Mouse (Mus musculus) macrophage (primary cell): ENCODE measurements around the gene Mydgf. TPM values are rescaled to one million over a fixed set of nuclear protein-coding genes. Genes with fewer than 3 reads are reported as not detected.
A peak's percentile ranks its signal among the peaks of the same experiment; 100 is the strongest.

Experiments
- H3K27ac ChIP-seq: fragments of 350-480 bp; formaldehyde crosslinking; 2 replicates; pipeline ENCODE4 v1.9.0; 2021
- H3K36me3 ChIP-seq: fragments of 350-480 bp; formaldehyde crosslinking; 2 replicates; pipeline ENCODE4 v1.9.0; 2021; ENCODE audit errors: inconsistent target
- H3K4me3 ChIP-seq: fragments of 350-480 bp; formaldehyde crosslinking; 2 replicates; pipeline ENCODE4 v1.9.0; 2021; ENCODE audit errors: inconsistent target
- H3K79me2 ChIP-seq: fragments of 350-480 bp; formaldehyde crosslinking; 2 replicates; pipeline ENCODE4 v1.9.0; 2021; ENCODE audit errors: inconsistent target
- WGBS: methylation state at CpG from one replicate; pipeline ENCODE4 v1.1.7; 2026; ENCODE audit warnings: inconsistent platforms; ENCODE audit not compliant: missing documents; 5-methylcytosine and 5-hydroxymethylcytosine counted together
- polyA plus RNA-seq: library from polyadenylated mRNA; stranded (reverse); fragments of 250-400 nt; gene quantifications from 3 replicates; pipeline ENCODE4 v1.2.4, GENCODE M21; 2018; ENCODE audit warnings: inconsistent platforms

Gene Mydgf
- polyA plus RNA-seq, 1 experiment from 2014 or later: 33.8 TPM

DNA sequence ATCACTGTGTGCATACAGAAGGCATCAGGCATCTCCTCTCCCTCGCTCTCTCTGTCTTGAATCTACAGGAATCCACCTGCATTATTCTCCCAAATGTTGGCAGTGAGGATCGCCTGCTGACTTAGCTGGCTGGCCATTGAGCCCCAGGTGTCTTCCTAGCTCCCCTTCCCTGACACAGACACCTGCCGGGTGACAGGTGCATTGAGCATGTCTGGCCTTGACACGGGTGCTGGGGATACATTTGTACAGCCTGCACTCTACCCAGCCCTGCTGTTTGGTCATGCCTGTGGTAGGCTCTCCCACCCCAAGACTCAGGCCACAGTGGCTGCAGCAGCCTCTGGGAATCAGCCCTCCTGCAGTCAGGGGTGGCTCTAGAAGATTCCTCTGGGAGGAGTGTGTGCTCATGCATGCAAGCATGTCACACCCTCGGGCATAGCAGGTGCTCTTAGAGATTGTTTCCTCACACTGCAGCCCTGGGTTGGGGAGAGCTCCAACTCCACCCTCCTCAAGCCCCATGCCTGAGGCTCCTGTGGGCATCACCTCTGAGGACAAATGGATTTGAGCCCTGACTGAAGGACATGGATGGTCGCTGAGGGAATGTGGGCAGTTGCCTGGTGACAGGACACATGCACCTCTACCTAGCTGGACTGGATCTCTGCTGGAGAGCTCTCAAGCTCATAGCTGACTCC is 23.4 kb upstream of the Mydgf start:
- Histone ChIP-seq H3K36me3 (peaks cover 91% of the 10 kb centered on the region), H3K27ac (no peak overlapping the region), H3K79me2 (peaks cover 10% of the 10 kb centered on the region; the same call in 1 of the 2 replicates), H3K4me3 (no peak overlapping the region)
- 90% methylated on average over 6 of the region's 6 CpGs for WGBS

DNA sequence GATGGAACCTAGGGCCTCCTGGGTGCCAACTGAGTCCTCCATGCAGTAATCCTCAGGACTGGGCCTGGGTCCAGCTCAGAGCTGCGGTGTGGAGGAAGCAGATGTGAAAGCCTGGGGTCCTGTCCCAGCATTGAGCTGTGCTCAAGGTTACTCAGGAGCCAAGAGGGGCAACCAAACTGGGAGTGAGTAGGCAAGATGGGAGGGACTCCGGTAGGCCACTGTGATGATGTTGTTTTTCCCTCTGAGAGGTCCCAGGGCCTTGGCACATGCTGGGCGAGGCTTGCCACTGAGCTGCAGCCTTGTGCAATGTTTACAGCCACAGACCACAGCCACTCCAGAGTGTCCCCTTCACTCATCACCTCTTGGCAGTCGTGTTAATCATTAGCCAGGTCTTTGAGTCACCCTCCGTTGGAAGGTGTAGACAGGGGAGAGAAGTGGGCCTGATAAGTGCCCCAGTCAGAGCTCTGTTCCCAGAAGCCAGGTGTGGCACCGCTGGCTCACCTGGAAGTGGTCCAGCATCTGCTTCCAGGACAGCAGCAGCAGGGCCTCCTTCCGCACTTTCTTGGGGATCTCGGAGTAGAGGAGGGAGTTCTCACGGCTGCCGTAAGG is 22.7 kb upstream of the Mydgf start:
- H3K36me3 ChIP-seq: peaks cover 89% of the 10 kb centered on the region
- H3K79me2 ChIP-seq: peaks cover 10% of the 10 kb centered on the region; the same call in 1 of the 2 replicates
- H3K27ac ChIP-seq: no peak overlapping the region
- no peak overlapping the region for H3K4me3 ChIP-seq
- 90% methylated on average over 10 of the region's 10 CpGs for WGBS

DNA sequence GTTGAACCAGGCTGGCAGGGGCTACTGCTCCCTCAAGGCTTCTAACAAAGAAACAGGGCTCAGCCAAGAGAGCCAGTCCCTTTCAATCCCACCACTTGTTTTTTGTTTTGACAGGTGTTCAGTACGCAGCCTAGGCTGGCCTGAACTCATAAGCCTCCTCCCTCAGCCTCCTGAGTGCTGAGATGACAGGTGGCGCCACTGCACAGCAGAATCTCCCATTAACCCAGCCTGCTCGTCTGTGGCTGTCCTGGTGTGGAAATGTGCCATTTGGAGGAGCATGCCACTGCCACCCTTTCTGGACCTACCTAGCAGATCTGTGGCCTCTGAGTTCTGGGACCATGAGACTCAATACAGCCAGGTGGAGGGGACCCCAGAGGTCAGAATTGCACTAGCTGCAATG is 20.0 kb upstream of the Mydgf start:
- H3K4me3 ChIP-seq: no peak overlapping the region
- WGBS: 69% methylated on average over 3 of the region's 3 CpGs
- no peak overlapping the region for H3K27ac ChIP-seq
- no peaks in the 10 kb centered on the region; the same call in 1 of the 2 replicates for H3K79me2 ChIP-seq
- peaks cover 84% of the 10 kb centered on the region for H3K36me3 ChIP-seq

DNA sequence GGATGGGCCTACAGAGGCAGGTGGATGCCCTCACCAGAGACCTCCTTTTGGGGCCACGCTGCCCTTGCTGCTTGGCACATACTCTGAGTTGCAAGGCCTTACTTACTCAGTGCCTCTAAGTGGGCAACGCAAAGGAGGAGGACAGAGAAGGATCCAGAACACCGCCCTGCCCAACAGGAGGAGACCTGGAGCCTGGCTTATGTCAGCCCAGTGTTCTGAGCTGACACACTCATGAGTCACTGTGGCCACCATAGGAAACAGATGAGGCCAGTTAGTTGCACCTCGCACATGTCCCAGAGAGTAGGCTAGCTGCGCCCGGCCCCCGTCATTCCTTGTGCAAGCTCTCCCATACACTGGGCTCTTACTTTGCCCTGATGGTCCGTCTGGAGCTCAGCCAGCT is 18.8 kb upstream of the Mydgf start:
- peaks cover 84% of the 10 kb centered on the region for H3K36me3 ChIP-seq

DNA sequence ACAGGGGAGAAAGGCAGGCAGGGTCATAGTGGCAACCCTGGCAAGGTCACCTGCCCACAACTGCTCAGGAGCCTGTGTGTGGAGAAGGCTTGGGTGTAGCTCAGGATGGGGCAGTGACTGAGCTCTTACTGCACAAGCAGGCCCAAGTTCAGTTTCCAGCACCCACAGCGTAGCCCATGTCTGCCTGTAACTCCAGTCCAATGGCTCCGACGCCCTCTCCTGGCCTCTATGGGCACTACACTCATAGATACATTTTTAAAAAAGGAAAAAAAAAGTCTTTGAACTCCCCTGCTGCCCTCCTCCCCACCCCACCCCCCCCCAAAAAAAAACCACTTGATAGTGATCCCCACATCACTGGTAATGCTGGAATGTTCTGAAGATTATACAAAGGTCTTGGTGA is 17.9 kb upstream of the Mydgf start:
- Histone ChIP-seq H3K4me3 (no peak overlapping the region), H3K27ac (no peak overlapping the region), H3K79me2 (no peaks in the 10 kb centered on the region), H3K36me3 (peaks cover 84% of the 10 kb centered on the region)
- WGBS: 72% methylated on average over 3 of the region's 3 CpGs

More for the DNA sequence above, 18.8 kb upstream of the Mydgf start:
- Histone ChIP-seq H3K4me3 (no peak overlapping the region), H3K79me2 (no peaks in the 10 kb centered on the region), H3K27ac (no peak overlapping the region)
- whole genome bisulfite sequencing: 96% methylated on average over 8 of the region's 8 CpGs

DNA sequence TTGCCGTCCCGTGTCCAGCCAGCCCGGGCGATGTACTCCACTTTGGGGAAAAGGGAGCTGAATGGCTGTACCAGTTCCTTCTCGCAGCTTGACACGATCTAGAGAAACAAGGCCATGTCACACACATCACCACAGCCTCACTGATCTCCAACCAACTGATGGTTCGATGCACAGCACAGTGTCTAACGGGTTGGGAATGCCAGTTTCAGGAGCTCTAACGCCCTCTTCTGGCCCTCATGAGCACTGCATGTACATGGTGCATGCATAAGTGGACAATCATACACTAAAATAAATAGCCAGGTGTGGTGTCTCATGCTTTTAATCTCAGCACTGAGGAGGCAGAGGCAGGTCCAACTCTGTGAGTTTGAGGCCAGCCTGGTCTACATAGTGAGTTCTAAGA is 16.9 kb upstream of the Mydgf start:
- Histone ChIP-seq H3K79me2 (no peaks in the 10 kb centered on the region), H3K4me3 (no peak overlapping the region), H3K27ac (no peak overlapping the region), H3K36me3 (peaks cover 84% of the 10 kb centered on the region)
- 83% methylated on average over 9 of the region's 9 CpGs for WGBS

DNA sequence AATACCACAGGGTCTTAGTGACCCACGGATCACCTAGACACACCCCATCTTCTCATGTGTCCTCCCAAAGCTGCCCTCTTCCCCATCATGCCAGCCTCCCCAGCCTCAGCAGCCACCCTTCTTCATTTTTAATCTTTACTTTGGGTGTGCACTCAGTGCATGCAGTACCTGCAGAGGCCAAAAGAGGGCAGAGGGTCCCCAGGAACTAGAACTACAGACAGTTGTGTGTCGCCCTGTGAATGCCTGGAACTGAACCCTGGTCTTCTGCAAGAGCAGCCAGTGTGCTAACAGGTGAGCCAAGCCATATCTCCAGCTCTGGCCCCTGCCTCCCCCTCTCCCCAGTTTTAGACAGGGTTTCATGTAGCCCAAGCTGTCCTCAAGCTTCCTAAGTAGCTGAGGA is 13.1 kb upstream of the Mydgf start:
- 76% methylated on average over 2 of the region's 2 CpGs for WGBS
- H3K4me3 ChIP-seq: no peak overlapping the region
- H3K27ac ChIP-seq: no peak overlapping the region
- no peaks in the 10 kb centered on the region for H3K79me2 ChIP-seq
- H3K36me3 ChIP-seq: peaks cover 81% of the 10 kb centered on the region

DNA sequence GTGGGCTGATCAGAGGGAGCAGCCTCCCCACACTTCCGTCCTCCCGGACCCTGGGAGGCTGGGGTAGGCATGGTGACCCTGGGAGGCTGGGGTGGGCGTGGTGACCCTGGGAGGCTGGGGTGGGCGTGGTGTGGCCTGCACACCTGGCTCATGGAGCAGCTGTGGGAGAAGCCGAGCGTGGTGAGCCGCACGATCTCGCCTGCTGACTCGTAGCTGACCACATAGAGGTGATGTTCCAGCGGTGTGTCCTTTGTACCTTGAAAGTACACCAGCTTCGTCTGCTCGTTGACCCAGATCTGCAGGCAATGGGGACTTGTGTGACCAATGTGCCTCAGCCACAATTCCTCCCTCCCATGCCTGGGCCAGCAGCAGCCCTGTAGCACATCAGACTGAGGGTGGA is 11.0 kb upstream of the Mydgf start:
- H3K27ac ChIP-seq: no peak overlapping the region
- H3K4me3 ChIP-seq: no peak overlapping the region
- no peaks in the 10 kb centered on the region for H3K79me2 ChIP-seq
- 95% methylated on average over 12 of the region's 13 CpGs for WGBS
- peaks cover 78% of the 10 kb centered on the region for H3K36me3 ChIP-seq

DNA sequence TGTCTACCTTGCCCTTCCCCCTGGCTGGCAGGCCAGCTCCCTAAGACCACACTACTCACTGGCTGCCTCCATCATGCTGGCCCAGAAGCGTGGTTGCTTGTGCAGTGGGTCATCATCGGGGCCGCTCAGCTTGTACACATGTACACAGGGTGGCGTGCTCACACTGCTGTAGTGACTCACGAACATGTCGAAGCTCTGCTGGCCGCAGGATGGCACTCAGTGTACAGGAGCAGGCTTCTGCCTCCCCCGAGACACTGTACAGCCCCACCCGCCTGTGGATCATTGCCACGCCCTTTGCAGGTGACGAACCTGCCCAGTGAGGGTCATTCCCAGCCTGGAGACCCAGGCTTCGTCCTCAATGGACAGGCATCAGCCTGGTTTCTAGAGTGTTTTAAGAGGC is 10.6 kb upstream of the Mydgf start:
- H3K79me2 ChIP-seq: no peaks in the 10 kb centered on the region
- no peak overlapping the region for H3K27ac ChIP-seq
- peaks cover 77% of the 10 kb centered on the region for H3K36me3 ChIP-seq
- H3K4me3 ChIP-seq: no peak overlapping the region
- WGBS: 89% methylated on average over 12 of the region's 12 CpGs

DNA sequence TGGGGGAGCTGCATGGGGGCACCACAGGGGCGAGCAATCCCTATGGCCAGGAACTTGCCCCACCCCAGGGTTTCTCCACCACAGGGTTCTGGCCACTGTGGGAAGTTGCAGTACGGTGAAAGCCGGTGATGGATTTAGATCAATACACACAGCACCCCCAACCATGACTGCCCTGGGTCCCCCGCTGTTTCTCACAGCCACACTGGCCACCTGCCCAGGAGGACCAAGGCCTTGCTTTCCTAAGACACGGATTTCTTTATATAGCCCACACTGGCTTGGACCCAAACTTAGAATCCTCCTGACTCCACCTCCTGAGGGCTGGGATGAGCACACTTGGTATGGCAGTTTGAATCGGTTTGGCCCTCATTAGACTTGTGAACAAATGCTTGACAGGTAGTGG is 7.5 kb upstream of the Mydgf start:
- no peaks in the 10 kb centered on the region for H3K79me2 ChIP-seq
- WGBS: 92% methylated on average over 6 of the region's 6 CpGs
- H3K4me3 ChIP-seq: no peak overlapping the region
- H3K36me3 ChIP-seq: peaks cover 71% of the 10 kb centered on the region
- no peak overlapping the region for H3K27ac ChIP-seq

DNA sequence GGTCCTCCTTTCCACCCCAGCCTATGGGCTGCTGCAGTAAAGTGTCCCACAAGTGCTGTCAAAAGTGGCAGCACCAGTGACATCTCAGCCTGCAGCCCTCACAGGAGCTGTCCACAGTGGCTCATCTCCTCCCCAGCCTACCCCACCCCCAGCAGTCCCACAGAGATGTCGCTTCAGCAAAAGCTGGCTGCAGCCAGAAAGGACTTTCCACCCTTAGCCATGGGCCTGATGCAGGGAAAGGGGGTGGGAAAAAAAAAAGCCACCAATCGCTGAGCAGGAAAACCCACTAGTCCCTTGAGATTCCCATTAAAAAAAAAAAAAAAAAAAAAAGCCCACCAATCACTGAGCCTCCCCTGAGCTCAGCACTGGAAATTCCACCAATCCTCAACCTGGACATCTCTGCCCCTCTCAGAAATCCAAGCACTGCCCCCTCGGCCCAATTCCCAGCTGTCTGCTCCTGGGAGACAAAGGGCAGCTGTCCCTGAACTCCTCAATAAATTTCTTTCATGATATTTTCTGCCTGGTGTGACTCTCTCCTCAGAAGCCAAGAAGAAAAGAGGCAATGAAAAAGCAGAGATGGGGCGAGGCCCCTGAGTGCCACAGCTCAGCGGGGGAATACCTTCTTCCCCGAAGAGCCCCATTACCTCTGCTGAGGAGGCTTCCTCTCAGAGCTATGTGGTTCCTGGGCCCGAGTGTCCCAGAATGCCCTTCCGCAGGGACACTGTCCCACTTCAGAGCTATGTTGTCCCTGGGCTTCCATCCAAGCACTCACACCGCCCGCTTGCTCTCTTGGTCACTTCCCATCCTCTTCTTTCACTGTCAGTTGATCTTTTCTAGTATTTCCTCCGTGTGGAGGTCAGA is 1.8 kb upstream of the Mydgf start:
- Histone ChIP-seq H3K27ac (no peak overlapping the region), H3K36me3 (peaks cover 38% of the 10 kb centered on the region), H3K79me2 (peaks cover 28% of the 10 kb centered on the region), H3K4me3 (no peak overlapping the region)
- 86% methylated on average over 9 of the region's 11 CpGs for WGBS

DNA sequence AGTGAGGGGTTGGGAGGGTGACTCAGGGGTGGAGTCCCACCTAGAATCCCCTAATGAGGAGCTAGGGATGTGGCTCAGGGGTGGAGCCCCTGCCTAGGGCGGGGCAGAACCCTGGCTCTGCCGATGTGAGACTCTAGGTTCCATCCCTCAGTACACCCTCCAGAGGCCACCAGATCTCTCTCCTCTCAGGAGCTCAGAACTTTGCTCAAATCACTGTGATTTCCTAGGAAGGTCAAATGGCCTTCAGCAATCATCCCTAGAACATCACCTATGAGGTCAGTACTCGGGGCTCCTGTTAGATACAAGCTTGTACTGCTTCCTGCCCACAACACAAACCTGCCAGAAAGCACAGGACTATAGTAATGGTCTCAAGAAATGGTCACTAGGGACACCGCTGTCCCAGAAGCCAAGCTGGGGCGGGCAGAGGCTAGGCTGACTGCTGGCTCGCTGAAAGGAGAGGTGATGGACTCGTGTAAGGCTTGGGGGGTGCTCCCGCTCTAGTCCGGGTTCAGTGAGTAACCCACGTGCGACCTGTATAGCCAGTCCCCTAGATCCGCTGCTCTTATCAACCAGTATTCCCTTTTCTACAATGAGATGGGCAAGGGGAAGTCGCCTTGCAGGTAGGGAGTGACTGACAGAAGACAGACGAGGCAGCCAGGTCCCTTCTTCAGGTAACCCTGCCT is 604 bp downstream of the Mydgf start:
- Histone ChIP-seq H3K4me3 (peak overlapping the region; percentile 91), H3K79me2 (peaks cover 28% of the 10 kb centered on the region), H3K36me3 (peaks cover 39% of the 10 kb centered on the region), H3K27ac (peak overlapping the region; percentile 63)
- 6% methylated on average over 13 of the region's 14 CpGs for WGBS

DNA sequence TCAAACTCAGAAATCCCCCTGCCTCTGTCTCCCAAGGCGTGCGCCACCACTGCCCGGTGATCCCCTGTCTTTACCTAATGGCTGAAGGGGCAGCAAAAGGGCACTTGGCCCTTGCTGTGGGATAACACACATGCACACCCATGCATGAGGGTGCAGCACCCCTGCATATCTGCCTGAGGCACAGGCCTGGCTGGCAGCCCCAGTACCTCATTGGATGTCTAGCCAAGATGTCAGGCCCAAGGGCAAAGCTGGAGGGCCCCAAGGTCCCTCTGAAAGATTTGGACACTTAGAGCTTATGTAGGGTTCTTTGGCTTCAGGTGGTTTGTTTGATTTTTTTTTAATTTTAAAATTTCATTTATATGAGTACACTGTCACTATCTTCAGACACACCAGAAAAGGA is 8.3 kb downstream of the Mydgf start:
- Histone ChIP-seq H3K27ac (no peak overlapping the region), H3K79me2 (no peaks in the 10 kb centered on the region; the same call in 1 of the 2 replicates), H3K4me3 (no peak overlapping the region), H3K36me3 (peaks cover 44% of the 10 kb centered on the region)
- WGBS: 94% methylated on average over 3 of the region's 3 CpGs

DNA sequence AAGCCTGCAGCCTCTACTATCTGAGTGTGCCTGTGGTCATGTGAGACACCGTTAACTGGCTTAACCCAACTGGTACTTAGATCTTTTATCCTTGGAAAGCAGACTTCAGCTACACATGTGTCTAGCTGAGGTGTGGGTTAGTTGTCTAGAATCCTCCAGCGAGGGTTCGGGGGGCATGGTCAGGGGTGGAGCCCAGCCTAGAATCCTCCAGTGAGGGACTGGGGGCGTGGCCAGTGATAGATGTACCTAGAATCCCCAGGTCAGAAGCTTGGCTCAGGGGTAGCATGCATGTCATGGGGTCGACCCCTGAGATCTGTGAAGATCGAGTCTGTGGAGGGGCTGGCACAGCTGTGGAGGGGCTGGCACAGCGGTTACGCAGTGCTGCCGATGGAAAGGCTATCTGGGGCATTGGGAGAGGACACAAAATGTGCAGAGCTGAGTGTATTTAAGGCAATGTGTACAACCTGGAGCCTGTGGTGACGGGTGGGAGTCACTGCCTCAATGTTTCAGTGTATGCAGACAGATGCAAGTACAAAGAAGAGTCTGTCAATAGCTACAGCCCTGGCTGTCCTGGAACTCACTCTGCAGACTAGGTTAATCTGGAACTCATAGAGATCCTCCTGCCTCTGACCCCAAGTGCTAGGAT is 10.2 kb downstream of the Mydgf start:
- no peak overlapping the region for H3K4me3 ChIP-seq
- 81% methylated on average over 10 of the region's 10 CpGs for WGBS
- H3K27ac ChIP-seq: no peak overlapping the region
- peaks cover 32% of the 10 kb centered on the region for H3K36me3 ChIP-seq
- H3K79me2 ChIP-seq: no peaks in the 10 kb centered on the region
